Mouse (Mus musculus): ENCODE measurements around the gene Cfap70. TPM values are rescaled to one million over a fixed set of nuclear protein-coding genes. Genes with fewer than 3 reads are reported as not detected.
A peak's percentile ranks its signal among the peaks of the same experiment; 100 is the strongest.

Cfap70 gene
- polyA plus RNA-seq, 1 experiment, result 0.21 TPM

DNA sequence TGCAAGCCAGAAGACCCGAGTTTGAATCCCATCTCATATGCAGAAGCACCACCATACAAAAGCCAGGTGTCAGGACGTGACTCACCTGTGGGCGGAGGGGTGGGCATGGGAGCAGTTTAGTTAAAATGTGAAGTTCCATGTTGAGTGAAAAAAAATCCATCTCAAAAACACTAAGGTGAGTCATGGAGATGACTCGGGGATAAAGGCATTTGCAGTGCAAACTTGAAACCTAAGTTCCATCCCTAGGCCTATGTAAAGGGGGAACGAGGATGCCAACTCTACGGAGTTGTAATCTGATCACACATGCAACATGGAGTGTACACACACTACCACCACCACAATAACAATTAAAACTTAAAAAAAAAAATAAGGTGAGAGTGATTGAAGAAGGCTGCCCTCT lies 29.0 kb downstream of the Cfap70 start:
- no peak for DNase-seq (ENCODE audit: low spot score)

DNA sequence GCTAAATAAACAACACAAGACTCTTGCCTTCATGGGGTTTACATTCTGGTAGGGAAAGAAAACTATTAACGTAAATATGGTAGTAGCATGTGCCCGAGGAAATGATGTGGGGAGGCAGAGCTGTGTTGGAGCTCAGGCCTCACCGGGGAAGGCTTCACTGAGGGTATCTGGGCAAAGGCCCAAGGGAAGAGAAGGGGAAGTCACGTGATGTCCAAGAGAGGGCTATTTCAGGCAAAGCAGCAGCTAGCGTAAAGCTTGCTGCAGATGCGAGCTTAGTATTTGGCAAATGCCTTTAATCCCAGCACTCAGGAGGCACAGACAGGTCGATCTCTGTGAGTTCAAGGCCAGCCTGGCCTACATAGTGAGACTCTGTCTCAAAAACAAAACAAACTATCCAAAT lies 29.8 kb downstream of the Cfap70 start:
- DNase-seq (ENCODE audit: low spot score), result no peak

DNA sequence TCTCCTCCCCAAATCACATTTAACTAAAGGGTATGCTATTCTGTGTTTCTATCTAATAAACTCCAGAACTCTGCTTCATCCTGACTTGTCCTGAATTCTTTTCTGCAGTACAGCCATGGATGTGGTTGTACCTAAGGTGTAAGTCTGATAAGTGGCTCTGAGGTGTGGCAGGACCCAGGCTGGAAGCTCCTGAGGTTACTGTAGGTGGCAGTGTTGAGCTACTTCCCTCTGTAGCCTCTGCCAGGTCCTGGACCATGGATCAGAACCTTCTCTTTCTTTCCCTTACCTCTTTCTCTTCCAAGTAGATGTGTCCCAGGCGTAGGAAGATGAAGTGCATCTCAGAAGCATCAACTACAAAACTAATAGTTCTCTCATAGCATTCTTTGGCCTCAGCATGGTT lies 52.0 kb downstream of the Cfap70 start:
- DNase-seq (ENCODE audit: low spot score), result no peak

DNA sequence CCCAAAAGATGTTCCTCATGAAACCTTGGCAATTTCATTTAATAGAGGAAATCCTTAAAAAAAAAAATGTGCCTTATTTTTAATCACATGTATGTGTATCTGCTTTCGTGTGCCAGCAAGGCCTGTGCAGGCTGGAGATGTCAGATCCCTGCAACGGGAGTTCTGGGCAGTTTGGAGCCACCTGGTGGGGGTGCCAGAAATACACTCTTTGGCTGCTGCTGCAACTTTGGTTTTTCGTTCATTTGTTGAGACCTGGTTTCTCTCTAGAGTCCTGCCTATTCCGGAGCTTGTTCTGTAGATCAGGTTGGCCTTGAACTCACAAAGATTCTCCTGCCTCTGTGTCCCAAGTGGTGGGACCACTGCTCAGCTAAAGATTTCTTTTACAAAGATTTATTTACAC lies 53.2 kb downstream of the Cfap70 start:
- no peak for DNase-seq (ENCODE audit: low spot score)

DNA sequence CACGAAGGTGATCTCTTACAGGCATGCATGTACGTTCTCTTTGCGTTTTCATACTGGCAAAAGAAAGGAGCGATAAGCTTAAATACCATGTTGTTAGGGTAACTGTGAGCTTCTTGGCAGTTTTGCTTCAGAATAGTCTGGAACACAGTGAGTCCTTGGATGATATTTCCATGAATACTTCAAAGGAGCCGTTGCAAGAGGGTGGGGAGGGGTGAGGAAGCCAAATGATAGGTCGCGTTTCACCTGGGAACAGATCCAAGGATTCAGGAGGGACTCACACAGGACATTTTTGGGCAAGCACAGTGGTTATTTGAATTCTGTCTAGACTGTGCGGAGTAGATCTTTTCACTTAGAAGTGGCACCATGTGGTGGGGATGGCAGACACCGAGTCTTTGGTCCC lies 54.8 kb downstream of the Cfap70 start:
- DNase-seq (ENCODE audit: low spot score), result no peak

DNA sequence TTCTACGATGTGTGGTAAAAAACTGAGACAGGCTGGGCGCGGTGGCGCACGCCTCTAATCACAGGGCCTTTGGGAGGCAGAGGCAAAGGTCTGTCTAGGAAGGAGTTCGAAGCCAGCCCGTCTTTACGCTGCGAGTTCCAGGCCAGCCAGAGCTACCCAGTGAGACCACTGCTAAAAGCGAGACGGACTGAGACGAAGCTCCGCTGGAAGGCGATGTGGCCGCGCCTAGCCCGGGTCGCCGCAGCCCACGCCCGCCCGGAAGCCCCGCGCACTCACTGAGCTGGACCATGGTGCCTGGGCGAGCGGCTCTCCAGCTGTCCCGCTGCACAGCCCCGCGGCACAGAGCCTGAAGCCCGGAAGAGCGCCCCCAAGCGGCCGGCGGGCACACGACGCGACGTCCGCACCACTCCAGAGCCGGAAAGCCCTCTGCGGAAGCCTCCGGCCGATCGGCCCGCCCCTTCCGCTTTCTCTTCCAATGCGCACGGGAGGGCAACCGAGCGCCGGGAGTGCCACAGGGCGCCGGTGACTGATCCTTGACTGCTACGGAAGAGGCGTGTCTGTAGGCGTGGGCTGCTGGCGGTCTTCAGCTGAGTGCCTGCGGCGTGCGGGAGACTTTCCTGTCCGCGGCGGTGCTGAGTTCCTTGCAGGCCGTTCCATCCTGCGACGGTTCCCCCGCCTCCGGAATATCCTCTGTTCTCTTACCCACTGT lies 58.7 kb downstream of the Cfap70 start, which contains the start of gene Mrps16:
Mrps16 (minus strand) TSS at position 430 of the 709 bp plus-strand sequence.
- DNase-seq (ENCODE audit: low spot score), result peak; percentile 82

DNA sequence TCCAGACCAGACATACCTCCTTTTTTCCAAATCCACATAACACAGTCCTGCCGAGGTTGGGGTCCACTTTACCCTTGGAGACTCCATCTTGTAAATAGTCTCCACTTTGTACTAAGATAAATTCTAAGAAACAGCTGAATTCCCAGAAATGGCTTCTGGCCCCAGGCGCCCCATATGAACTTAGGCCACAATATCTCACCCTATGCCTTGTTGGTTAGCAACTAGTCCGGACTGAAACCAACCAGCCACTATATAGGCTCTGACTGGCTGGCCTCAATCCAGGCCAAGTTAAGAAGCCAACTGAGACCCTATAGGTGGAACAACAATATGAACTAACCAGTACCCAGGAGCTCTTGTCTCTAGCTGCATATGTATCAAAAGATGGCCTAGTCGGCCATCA lies 59.7 kb downstream of the Cfap70 start:
- no peak for DNase-seq (ENCODE audit: low spot score)

DNA sequence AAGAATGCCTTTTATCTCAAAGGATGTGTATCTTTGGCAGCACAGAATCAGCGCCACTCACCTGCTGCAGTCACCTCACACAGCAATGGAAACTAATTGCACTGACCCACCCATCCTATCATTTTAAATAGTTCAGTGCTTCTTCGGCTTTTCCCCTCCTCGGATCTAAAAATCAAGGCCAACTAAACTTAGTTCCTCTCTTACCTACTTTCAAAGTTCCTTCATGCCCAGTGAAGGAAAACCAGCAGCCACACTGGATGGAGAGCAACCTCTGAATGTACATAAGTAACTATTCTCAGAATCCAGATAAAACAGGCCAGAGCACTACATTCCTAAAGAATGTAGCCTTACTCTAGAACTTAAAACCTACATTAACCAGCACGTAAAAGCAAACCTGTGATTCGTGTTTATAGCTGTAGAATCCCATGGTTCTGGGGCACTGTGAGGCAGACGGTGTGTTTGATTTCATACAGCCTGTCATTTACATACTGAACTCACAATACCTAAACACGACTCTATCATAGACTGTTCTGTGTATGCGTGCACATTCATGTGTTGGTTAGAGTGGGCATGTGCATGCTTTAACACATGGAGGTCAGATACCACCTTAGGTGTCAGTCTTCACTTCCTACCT lies 62.5 kb downstream of the Cfap70 start:
- no peak for DNase-seq (ENCODE audit: low spot score)

DNA sequence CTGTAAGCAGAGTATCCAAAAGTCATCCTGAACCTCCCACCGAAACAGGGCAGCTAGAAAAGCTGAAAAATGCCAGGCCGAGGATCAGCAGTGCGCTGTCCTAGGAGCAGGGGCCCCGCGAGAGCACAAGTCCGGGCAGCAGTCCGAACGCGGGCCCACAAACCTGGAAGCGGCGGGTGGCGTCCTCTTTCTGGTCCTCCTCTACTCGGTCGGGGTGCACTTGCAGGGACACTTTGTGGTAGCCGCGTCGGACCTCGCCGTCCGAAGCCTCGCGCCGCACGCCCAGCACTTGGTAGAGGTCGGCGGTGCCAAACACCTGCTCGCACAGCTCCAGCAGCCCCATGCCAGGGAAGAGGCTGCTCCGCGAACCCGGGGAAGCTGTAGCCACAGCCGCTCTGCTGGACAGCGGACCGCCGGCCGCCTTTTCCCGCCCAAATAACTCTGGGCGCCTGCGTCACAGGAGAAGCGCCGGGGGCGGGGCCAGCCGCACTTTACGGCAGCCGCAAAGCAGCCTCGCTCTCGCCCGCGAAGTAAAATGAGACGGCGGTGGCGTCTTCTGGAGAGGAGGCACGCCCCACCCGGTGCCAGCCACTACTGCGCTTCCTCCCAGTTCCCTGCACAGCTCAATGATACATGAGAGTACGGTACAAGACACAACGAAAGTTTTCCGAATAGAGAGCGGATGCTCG lies 63.4 kb downstream of the Cfap70 start, which contains the start of gene Dnajc9:
Dnajc9 (minus strand) TSS at position 470 of the 689 bp plus-strand sequence.
- DNase-seq (ENCODE audit: low spot score), result peak; percentile 91

DNA sequence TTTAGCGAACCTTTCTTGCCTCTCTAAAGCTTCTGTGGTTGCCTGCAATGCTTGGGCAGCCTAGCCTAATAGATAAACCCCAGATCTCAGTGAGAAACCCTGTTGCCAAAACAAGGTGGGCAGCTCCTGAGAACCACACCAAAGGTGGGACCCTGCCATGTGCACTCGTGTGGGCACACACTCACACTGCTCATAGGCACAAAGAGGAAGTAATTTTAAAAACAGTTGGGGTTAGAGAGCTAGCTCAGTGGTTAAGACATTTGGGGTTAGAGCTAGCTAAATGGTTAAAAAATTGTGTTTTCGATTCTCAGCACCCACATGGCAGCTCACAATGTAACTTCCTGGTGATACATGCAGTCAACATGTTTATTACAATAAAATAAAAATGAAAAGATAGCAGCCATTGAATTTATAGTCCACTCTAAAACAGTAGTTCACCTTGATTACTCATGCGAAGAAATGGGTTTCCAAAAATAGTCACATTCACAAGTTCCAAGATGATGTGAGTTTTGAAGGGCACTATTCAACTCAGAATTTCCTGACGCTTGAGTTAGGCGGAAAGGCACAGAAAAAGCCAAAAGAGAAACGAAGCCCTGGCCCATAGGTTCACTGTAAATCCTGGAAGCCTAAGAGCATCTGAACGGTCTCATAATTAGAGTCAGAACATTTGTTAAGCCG lies 72.1 kb downstream of the Cfap70 start:
- DNase-seq (ENCODE audit: low spot score), result no peak

DNA sequence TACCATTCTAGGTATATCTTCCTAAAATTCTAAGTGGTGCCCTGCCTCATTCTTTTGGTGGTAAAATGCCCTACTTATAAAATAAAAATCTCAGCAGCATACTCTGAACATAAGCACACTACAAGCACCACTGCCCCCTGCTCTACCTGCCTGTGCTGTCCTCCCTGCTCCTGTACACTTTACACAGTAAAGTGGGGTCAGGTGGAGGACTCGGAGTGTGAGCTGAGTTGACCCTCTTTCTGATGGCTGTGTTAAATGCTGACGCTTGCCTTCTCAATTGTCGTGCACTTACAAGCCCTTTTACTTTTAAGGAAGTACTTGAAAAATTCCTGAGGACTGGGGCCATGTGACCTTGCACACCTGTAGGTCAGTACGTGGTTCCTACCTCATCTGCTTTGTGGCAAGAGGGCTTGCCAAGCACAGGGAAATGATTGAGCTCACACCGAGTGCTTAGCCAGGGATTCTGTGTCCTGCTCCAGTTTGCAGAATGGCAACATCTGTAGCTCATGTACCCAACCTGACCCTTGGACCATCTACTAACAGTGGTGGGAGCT lies 72.9 kb downstream of the Cfap70 start:
- DNase-seq (ENCODE audit: low spot score), result no peak

DNA sequence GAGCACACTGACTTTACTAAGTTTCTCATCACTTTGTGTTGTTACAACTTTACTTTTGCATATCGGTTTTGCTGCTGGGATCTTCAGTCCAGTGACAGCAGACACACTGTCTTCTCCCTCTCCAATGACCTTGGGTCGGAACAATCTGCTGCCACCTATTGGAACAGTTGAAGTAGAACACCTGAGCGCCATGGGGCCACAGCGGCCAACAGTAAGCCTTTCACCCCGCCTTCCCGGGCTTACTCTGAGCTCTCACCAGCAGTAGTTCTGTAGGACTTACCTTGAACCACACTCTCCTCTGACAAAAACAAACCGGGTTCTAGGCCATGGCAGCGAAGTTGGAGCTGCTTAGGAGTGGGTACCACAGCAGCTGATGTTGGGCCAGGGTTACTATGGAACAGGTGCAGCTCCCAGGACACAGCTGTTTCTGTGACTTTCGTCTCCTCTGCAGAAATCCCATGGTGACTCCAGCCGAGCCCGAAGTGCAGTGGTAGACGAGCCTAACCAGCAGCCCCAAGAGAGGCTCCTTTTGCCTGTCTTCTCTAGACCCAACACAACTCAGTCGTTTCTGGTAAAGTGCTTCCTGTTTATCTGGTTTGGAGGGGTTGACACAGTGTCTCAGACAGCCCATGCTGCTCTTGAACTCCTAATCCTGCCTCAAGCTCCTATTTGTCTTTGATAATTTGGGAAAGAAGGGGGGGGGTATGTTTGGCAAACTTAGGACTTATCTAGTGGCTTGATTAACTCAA lies 73.5 kb downstream of the Cfap70 start:
- no peak for DNase-seq (ENCODE audit: low spot score)

DNA sequence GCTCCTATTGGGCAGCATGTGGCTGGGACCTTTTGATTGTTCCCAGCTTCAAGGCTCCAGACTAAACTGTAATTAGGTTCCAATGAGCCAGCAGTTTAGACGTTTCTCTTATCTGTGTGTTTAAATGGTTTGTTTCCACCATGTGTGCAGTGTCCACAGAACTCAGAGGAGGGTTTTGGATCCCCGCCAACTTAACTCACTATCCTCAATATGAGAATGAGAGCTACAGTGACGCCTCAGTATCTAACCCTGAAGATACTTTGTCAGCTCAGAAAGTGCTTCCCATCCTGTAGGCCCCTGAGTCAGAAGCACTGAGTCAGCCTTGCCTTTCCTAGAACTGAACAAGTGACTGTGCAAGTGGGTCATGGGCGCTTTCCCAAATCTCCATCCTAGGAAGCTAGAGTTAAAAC lies 74.9 kb downstream of the Cfap70 start:
- DNase-seq (ENCODE audit: low spot score), result no peak

DNA sequence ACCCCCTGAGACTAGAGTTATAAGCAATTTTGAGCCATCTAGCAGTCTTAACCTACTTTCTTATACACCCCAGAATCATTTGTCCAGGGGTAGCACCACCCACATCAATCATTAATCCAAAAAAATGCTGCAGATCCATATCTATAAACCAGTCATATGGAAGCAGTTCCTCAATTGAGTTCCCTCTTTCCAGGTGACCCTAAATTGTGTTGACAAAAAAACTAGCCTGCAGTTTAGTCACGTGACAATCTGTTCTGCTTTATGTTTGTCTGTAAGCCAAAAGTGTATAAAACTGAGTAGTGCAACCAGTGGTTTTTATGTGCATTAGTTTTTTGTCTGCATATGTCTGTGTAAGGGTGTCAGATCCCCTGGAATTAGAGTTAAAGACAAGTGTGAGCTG lies 80.2 kb downstream of the Cfap70 start:
- DNase-seq (ENCODE audit: low spot score), result no peak

DNA sequence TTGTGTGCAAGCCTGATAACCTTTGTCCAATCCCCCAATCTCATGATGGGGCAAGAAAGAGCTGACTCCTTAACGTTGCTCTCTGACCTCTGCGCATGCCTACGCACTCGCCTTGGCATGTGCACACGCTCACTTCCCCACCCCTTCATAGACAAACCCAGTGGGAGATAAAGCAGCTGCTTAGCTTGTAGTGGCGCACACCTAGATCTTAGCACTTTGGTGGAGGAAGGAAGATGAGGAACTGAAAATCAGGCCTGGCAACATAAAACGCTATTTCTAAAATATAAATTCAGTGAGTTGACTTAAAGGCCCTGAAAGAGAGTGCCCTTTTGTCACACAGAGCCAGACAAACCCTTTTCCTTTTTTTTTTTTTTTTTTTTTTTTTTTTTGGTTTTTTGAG lies 81.2 kb downstream of the Cfap70 start:
- no peak for DNase-seq (ENCODE audit: low spot score)

DNA sequence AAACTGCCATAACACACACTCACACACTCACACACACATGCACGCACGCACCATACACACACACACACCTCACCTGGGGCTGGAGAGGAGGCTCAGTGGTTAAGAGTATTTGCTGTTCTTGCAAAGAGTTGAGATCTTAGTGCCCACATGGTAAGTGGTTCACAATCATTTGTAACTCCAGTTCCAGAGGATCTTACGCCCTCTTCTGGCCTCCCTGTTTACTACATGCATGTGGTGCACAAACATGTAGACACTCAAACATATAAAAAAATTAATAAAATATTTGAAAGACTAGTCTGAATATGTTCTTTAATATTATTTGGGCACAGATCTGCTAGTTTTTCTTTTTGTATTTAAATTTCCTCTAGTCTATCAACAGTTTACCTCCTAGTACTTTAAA lies 83.8 kb downstream of the Cfap70 start:
- DNase-seq (ENCODE audit: low spot score), result no peak

DNA sequence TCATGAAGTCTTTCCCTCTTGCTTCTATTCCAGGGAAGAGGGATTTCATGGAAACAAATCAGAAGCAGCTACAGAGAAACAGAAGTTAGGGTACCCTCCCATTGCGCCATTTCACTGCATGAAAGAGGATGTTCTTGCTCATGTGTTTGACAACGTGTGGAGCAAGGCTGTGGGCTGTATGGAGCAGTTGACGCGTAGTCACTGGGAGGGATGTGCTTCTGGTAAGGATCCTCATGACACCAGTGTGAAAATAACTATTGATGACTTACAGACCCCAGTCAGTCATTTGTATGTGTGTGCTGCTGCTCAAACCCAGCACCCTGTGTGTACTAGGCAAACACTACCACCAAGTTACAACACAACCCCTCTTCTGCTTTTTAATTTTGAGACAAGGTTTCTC lies 88.8 kb downstream of the Cfap70 start:
- no peak for DNase-seq (ENCODE audit: low spot score)

DNA sequence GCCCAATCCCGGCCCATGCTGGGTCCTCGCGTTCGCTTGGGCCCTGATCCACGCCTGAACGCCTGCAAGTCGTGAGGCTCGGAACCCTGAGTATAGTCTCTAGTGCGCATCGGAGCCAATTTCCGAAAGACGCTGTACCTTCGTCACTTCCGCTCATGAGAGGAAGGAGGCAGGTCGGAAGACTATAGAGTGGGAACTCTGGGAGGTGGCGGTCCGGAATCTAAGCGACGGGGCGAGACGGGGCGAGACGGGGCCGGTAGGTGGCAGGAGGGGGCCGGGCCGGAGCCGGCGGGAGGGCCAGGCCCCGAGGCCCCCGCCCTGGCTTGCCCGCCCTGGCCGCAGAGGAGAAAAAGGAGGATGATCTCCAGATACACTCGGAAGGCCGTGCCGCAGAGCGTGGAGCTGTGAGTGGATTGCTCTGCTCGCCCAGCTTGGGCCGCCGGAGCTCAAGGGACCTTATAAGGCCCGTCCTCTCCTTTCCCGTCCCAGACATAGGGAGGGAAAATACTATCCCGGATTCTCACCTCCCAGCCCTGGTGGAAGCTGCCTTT lies 104.0 kb downstream of the Cfap70 start, which contains the start of the genes Ecd and Fam149b:
Ecd (minus strand) TSS at position 131 of the 551 bp plus-strand sequence.
Fam149b (plus strand) TSS at position 172 of the 551 bp plus-strand sequence.
- DNase-seq (ENCODE audit: low spot score), result peak; percentile 84

DNA sequence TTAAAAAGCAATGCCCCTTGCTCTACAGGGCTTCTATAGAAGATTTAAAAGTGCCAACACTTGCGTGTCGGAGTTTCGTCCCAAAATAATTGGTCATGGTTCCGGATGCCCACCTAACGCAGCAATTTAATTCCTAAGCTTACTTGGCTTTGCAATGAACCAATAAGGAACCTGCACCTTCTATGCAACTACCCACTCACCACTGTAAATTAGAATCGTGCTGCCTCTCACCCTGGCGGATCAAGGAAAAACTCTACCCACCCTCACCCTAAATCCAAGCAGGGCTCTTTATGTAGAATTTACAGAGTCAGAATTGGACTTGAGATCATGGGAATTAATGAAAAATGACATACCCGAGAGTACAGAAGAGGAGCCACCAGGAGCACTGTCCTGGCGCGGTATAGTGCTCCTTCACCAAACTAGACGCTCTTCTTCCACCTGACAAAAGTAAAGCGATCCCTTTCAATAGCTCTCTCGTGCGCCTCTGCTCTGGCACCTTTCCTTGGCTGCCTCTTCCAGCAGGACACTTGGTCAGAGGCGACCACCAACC lies 104.5 kb downstream of the Cfap70 start:
- DNase-seq (ENCODE audit: low spot score), result no peak

DNA sequence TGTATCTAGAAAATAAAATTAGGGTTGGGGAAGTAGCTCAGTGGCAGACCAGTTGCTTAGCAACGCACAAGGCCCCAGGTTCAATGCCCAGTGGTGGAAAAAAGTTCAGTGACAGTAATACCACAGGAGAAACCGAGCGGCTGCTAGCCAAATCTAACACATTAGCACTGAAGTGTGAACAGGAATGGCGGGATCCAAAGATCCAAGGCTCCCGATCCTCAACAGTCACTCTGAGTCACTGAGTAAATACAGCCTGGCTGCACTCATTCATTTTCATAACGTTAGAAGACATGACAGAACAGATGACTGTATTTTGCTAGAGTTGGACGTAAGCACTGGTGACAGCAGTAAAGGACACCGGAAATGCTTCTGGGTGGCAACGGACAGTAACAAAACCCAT lies 106.1 kb downstream of the Cfap70 start:
- DNase-seq (ENCODE audit: low spot score), result no peak

Measured in urinary bladder, adult 2 months (tissue).